Mouse (Mus musculus) megakaryocyte, embryonic 14.5 days (primary cell): Measurements from ENCODE around the gene Serpinb2. TPM values are rescaled to one million over a fixed set of nuclear protein-coding genes. Genes with fewer than 3 reads are reported as not detected.

Source experiments
- H3K27me3 ChIP-seq: replicated peaks from 2 replicates; pipeline ENCODE3; 2012; ENCODE audit warnings: inconsistent platforms
- H3K36me3 ChIP-seq: replicated peaks from 2 replicates; pipeline ENCODE3; 2012; ENCODE audit warnings: low read length, inconsistent platforms, mixed read lengths
- H3K4me1 ChIP-seq: 2 replicates; pipeline ENCODE4 v1.6.1; 2012; ENCODE audit warnings: inconsistent platforms
- H3K4me3 ChIP-seq: replicated peaks from 2 replicates; pipeline ENCODE3; 2012; ENCODE audit warnings: moderate library complexity, mild to moderate bottlenecking, inconsistent platforms
- H3K9me3 ChIP-seq: 2 replicates; pipeline ENCODE4 v1.6.1; 2012; ENCODE audit warnings: inconsistent platforms
- FLI1 ChIP-seq: IDR thresholded peaks from 2 replicates; pipeline ENCODE4 v1.6.1; 2012; ENCODE audit warnings: low read length, inconsistent platforms, mixed read lengths
- GATA1 ChIP-seq: IDR thresholded peaks from 3 replicates; pipeline ENCODE4 v1.6.1; 2012; ENCODE audit warnings: mixed read lengths, low read length, inconsistent platforms, borderline replicate concordance
- polyA plus RNA-seq: library from polyadenylated mRNA; stranded (reverse); fragments of >175 nt; gene quantifications from 2 replicates; pipeline ENCODE4 v1.2.3, GENCODE M21; 2012; ENCODE audit warnings: low replicate concordance; ENCODE audit not compliant: insufficient read depth

Gene Serpinb2
- polyA plus RNA-seq = 45.8 and 210 TPM in 2 replicates

GRCm38 (mm10) chr1:107511252-107511651 is at the start of gene Serpinb2:
TSS of gene Serpinb2 (plus strand) at chr1:107511423.
- TF ChIP-seq FLI1 (no peak), GATA1 (peak; percentile 79; the same call in 1 of the 3 replicates)

GRCm38 (mm10) chr1:107479909-107480308 is 31.3 kb upstream of the Serpinb2 start:
- Histone ChIP-seq H3K27me3 (peaks cover 2% of the 10 kb centered on the region), H3K4me1 (peaks cover 15% of the 10 kb centered on the region), H3K36me3 (no peaks in the 10 kb centered on the region), H3K4me3 (no peak overlapping the region), H3K9me3 (no peaks in the 10 kb centered on the region)
- TF ChIP-seq GATA1 (no peak), FLI1 (no peak)

More at GRCm38 (mm10) chr1:107511252-107511651, at the start of gene Serpinb2:
- Histone ChIP-seq H3K4me1 (peaks cover 57% of the 10 kb centered on the region), H3K9me3 (no peaks in the 10 kb centered on the region), H3K36me3 (peaks cover 38% of the 10 kb centered on the region), H3K4me3 (peak within 1 kb of the TSS; percentile 93), H3K27me3 (no peaks in the 10 kb centered on the region)

- peaks cover 31% of the 10 kb centered on the region for H3K4me1 ChIP-seq
- no peaks in the 10 kb centered on the region for H3K9me3 ChIP-seq
- no peaks in the 10 kb centered on the region for H3K36me3 ChIP-seq
- peak overlapping the region; percentile 85 for H3K4me3 ChIP-seq
- peaks cover 2% of the 10 kb centered on the region for H3K27me3 ChIP-seq
- TF ChIP-seq GATA1 = no peak
- TF ChIP-seq FLI1 = no peak
Observed at GRCm38 (mm10) chr1:107481452-107481851, 29.8 kb upstream of the Serpinb2 start.

- no peak for TF ChIP-seq GATA1
- TF ChIP-seq FLI1 = no peak
- no peaks in the 10 kb centered on the region for H3K27me3 ChIP-seq
Observed at GRCm38 (mm10) chr1:107489577-107489976, 21.6 kb upstream of the Serpinb2 start.

GRCm38 (mm10) chr1:107496789-107497188 is 14.4 kb upstream of the Serpinb2 start:
- TF ChIP-seq FLI1 = peak; percentile 33; the same call in 1 of the 2 replicates
- TF ChIP-seq GATA1 = peak; percentile 93; the same call in 2 of the 3 replicates
- Histone ChIP-seq H3K4me1 (peaks cover 68% of the 10 kb centered on the region), H3K27me3 (no peaks in the 10 kb centered on the region), H3K9me3 (no peaks in the 10 kb centered on the region), H3K4me3 (peak overlapping the region; percentile 82), H3K36me3 (no peaks in the 10 kb centered on the region)

More at GRCm38 (mm10) chr1:107489577-107489976, 21.6 kb upstream of the Serpinb2 start:
- Histone ChIP-seq H3K9me3 (no peaks in the 10 kb centered on the region), H3K4me3 (no peak overlapping the region), H3K36me3 (no peaks in the 10 kb centered on the region), H3K4me1 (peaks cover 68% of the 10 kb centered on the region)

GRCm38 (mm10) chr1:107502025-107502424 is 9.2 kb upstream of the Serpinb2 start:
- no peak for TF ChIP-seq FLI1
- no peak for TF ChIP-seq GATA1
- no peak overlapping the region for H3K4me3 ChIP-seq
- H3K9me3 ChIP-seq = no peaks in the 10 kb centered on the region
- H3K36me3 ChIP-seq = no peaks in the 10 kb centered on the region
- H3K27me3 ChIP-seq = no peaks in the 10 kb centered on the region
- H3K4me1 ChIP-seq = peaks cover 92% of the 10 kb centered on the region

- TF ChIP-seq FLI1 (no peak), GATA1 (peak; percentile 64; the same call in 1 of the 3 replicates)
- Histone ChIP-seq H3K4me3 (peak overlapping the region; percentile 82), H3K27me3 (no peaks in the 10 kb centered on the region), H3K9me3 (no peaks in the 10 kb centered on the region), H3K4me1 (peaks cover 82% of the 10 kb centered on the region), H3K36me3 (no peaks in the 10 kb centered on the region)
Observed at GRCm38 (mm10) chr1:107503294-107503693, 7.9 kb upstream of the Serpinb2 start.

GRCm38 (mm10) chr1:107505898-107506562 is 5.2 kb upstream of the Serpinb2 start:
- Histone ChIP-seq H3K4me3 (peak overlapping the region; percentile 39), H3K36me3 (no peaks in the 10 kb centered on the region), H3K9me3 (no peaks in the 10 kb centered on the region), H3K4me1 (peaks cover 77% of the 10 kb centered on the region), H3K27me3 (no peaks in the 10 kb centered on the region)
- TF ChIP-seq FLI1 (no peak), GATA1 (no peak)

- Histone ChIP-seq H3K36me3 (peaks cover 51% of the 10 kb centered on the region), H3K9me3 (no peaks in the 10 kb centered on the region), H3K4me1 (peaks cover 57% of the 10 kb centered on the region), H3K27me3 (no peaks in the 10 kb centered on the region), H3K4me3 (peak overlapping the region; percentile 93)
- no peak for TF ChIP-seq GATA1
- no peak for TF ChIP-seq FLI1
Observed at GRCm38 (mm10) chr1:107512194-107513138, 1.2 kb downstream of the Serpinb2 start.
